Mouse (Mus musculus): ENCODE data around the gene Prss56. TPM values are rescaled to one million over a fixed set of nuclear protein-coding genes. Genes with fewer than 3 reads are reported as not detected.
A peak's percentile ranks its signal among the peaks of the same experiment; 100 is the strongest.

Gene Prss56
- polyA plus RNA-seq, 1 experiment from 2014 or later, result not detected

DNA sequence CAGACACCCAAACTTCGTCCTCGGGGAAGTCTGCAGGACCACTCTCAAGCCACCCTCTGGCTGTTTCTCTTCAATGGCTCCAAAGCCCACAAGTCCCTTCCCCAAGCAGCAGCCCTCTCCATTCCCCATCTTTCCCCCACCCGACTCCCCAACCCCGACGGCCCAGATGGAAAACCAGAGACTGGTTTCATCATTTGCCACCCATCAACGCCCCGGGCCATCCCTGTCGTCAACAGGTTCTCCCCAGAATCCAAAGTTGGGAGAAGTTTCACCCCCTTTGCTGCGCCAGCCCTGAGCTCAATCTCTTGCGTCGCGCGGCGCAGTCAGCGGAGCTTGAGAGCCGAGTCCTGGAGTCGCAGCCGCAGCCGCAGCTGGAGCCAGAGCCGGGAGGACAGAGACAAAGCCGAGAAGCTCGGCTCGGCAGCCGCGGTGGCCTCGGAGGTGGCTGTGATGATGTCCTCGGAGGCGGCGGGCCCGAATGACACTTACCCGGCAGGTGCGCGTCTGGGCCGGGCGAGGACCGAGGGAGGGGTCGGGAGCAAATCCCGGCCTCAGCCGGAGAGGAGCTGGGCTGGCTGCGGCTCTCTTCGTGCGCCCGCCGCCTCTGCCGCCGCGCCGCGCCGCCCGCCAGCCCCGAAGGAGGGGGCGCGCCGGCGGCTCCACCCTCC, 27.4 kb upstream of the Prss56 start:
- ATAC-seq (ENCODE audit: low FRiP score, low TSS enrichment), result 0 out of 2 replicates have a peak, but pooled peaks have one; percentile 35
- peak overlapping the region; percentile 36 for H3K4me3 ChIP-seq (ENCODE audit: low read length)
- WGBS, result 0% methylated on average over 34 of the region's 56 CpGs
- peak overlapping the region; percentile 40 for H3K4me2 ChIP-seq (replicated peaks; ENCODE audit: low read depth, low read length)
- peaks cover 3% of the 10 kb centered on the region; the same call in 1 of the 2 replicates for H3K4me1 ChIP-seq (ENCODE audit: control insufficient read depth, insufficient read depth, low read length)
- H3K27me3 ChIP-seq (ENCODE audit: control insufficient read depth, insufficient read depth, low read length), result peaks cover 86% of the 10 kb centered on the region
- no peaks in the 10 kb centered on the region for H3K9me3 ChIP-seq (ENCODE audit: control insufficient read depth, low read length)
- no peaks in the 10 kb centered on the region for H3K36me3 ChIP-seq (ENCODE audit: control insufficient read depth, insufficient read depth, low read length)
- no peak overlapping the region for H3K27ac ChIP-seq (ENCODE audit: low read depth, low read length)
- 0 out of 2 replicates have a peak overlapping the region, but pooled peaks have one; percentile 13 for H3K9ac ChIP-seq (ENCODE audit: low read depth, low read length)

- no peak for ATAC-seq (ENCODE audit: low FRiP score, low TSS enrichment)
- Histone ChIP-seq H3K4me3 (ENCODE audit: low read length) (peak within 1 kb of the TSS; percentile 36), H3K4me2 (replicated peaks; ENCODE audit: low read depth, low read length) (peak within 1 kb of the TSS; percentile 40), H3K9ac (ENCODE audit: low read depth, low read length) (0 out of 2 replicates have a peak within 1 kb of the TSS, but pooled peaks have one; percentile 13), H3K4me1 (ENCODE audit: control insufficient read depth, insufficient read depth, low read length) (peaks cover 3% of the 10 kb centered on the region; the same call in 1 of the 2 replicates), H3K36me3 (ENCODE audit: control insufficient read depth, insufficient read depth, low read length) (no peaks in the 10 kb centered on the region), H3K9me3 (ENCODE audit: control insufficient read depth, low read length) (no peaks in the 10 kb centered on the region), H3K27ac (ENCODE audit: low read depth, low read length) (no peak within 1 kb of the TSS), H3K27me3 (ENCODE audit: control insufficient read depth, insufficient read depth, low read length) (peaks cover 81% of the 10 kb centered on the region)
- 6% methylated on average over 11 of the region's 12 CpGs for WGBS
Observed at GRCm38 (mm10) chr1:87156199-87156587, 26.9 kb upstream of the Prss56 start, which contains the start of gene Ecel1. TSS of gene Ecel1 (minus strand) at chr1:87156521.

GRCm38 (mm10) chr1:87159396-87159795, 23.7 kb upstream of the Prss56 start:
- peaks cover 52% of the 10 kb centered on the region for H3K27me3 ChIP-seq (ENCODE audit: control insufficient read depth, insufficient read depth, low read length)
- 72% methylated on average over 3 of the region's 3 CpGs for WGBS
- no peaks in the 10 kb centered on the region for H3K36me3 ChIP-seq (ENCODE audit: control insufficient read depth, insufficient read depth, low read length)
- no peaks in the 10 kb centered on the region for H3K9me3 ChIP-seq (ENCODE audit: control insufficient read depth, low read length)
- H3K4me1 ChIP-seq (ENCODE audit: control insufficient read depth, insufficient read depth, low read length), result peaks cover 3% of the 10 kb centered on the region; the same call in 1 of the 2 replicates
- no peak for ATAC-seq (ENCODE audit: low FRiP score, low TSS enrichment)
- H3K4me2 ChIP-seq (replicated peaks; ENCODE audit: low read depth, low read length), result no peak overlapping the region
- H3K9ac ChIP-seq (ENCODE audit: low read depth, low read length), result no peak overlapping the region
- H3K27ac ChIP-seq (ENCODE audit: low read depth, low read length), result no peak overlapping the region
- H3K4me3 ChIP-seq (ENCODE audit: low read length), result no peak overlapping the region

DNA sequence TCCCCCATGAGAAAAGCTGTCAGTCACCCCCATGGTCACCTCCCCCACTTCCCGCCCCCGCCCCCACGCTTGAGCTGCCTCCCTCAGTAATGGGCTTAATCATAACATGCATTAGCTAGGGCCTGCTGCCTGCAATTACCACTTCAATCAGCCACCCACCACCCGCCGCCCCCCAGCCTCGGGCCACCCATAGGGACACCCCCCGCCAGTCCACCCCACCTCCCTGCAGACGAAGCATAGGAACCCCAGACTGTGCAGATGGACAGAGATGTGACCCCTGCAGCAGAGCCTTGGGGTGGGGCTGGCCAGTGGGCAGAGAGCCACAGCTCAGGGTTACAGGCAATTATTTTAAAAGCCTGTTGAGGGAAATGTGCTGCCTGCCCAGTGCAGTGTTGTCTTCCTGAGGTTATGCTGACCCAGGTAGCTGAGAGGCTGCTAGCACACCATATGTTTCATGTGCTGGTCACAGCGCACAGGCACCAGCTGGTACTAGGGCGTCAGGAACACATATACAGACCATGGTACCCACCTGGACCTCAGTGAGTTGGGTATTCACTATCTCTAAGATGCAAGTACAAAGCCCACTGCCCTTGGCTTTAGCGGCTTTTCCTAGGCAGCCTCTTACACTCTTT, 18.8 kb upstream of the Prss56 start:
- no peaks in the 10 kb centered on the region for H3K36me3 ChIP-seq (ENCODE audit: control insufficient read depth, insufficient read depth, low read length)
- 24% methylated on average over 11 of the region's 11 CpGs for WGBS

DNA sequence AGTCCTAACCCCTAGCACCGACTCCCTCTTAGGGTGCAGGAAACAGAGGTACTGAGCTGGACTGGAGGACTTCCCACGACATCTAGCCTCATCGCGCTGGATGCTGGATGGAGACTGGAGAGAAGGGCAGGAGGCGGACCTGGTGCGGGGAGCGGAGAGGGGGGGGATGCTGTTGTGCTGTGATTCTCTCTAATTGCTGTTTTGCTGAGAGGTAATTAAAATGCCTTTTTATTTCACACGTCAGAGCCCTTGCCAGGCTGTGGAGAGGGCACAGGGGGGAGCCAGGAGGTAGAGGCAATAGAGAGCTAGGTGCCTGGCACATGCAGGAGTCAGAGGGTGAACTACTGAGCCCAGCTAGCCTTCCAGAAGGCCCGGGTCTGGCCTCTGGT, 18.3 kb upstream of the Prss56 start:
- Histone ChIP-seq H3K9ac (ENCODE audit: low read depth, low read length) (no peak overlapping the region), H3K4me3 (ENCODE audit: low read length) (no peak overlapping the region), H3K27me3 (ENCODE audit: control insufficient read depth, insufficient read depth, low read length) (peaks cover 34% of the 10 kb centered on the region), H3K36me3 (ENCODE audit: control insufficient read depth, insufficient read depth, low read length) (no peaks in the 10 kb centered on the region), H3K27ac (ENCODE audit: low read depth, low read length) (no peak overlapping the region), H3K4me1 (ENCODE audit: control insufficient read depth, insufficient read depth, low read length) (peaks cover 2% of the 10 kb centered on the region; the same call in 1 of the 2 replicates), H3K9me3 (ENCODE audit: control insufficient read depth, low read length) (no peaks in the 10 kb centered on the region), H3K4me2 (replicated peaks; ENCODE audit: low read depth, low read length) (no peak overlapping the region)
- 36% methylated on average over 9 of the region's 9 CpGs for WGBS
- ATAC-seq (ENCODE audit: low FRiP score, low TSS enrichment), result no peak

More for the DNA sequence above, 18.8 kb upstream of the Prss56 start:
- Histone ChIP-seq H3K4me1 (ENCODE audit: control insufficient read depth, insufficient read depth, low read length) (no peaks in the 10 kb centered on the region; the same call in 1 of the 2 replicates), H3K27me3 (ENCODE audit: control insufficient read depth, insufficient read depth, low read length) (peaks cover 30% of the 10 kb centered on the region), H3K27ac (ENCODE audit: low read depth, low read length) (no peak overlapping the region), H3K9me3 (ENCODE audit: control insufficient read depth, low read length) (no peaks in the 10 kb centered on the region), H3K4me3 (ENCODE audit: low read length) (no peak overlapping the region), H3K4me2 (replicated peaks; ENCODE audit: low read depth, low read length) (no peak overlapping the region), H3K9ac (ENCODE audit: low read depth, low read length) (no peak overlapping the region)
- 0 out of 2 replicates have a peak, but pooled peaks have one; percentile 20 for ATAC-seq (ENCODE audit: low FRiP score, low TSS enrichment)

GRCm38 (mm10) chr1:87170458-87170857, 12.7 kb upstream of the Prss56 start:
- WGBS, result 11% methylated on average over 18 of the region's 19 CpGs
- H3K36me3 ChIP-seq (ENCODE audit: control insufficient read depth, insufficient read depth, low read length), result no peaks in the 10 kb centered on the region
- H3K27ac ChIP-seq (ENCODE audit: low read depth, low read length), result no peak overlapping the region
- H3K4me1 ChIP-seq (ENCODE audit: control insufficient read depth, insufficient read depth, low read length), result peaks cover 19% of the 10 kb centered on the region; the same call in 1 of the 2 replicates
- H3K27me3 ChIP-seq (ENCODE audit: control insufficient read depth, insufficient read depth, low read length), result peaks cover 43% of the 10 kb centered on the region
- H3K4me3 ChIP-seq (ENCODE audit: low read length), result no peak overlapping the region
- 0 out of 2 replicates have a peak overlapping the region, but pooled peaks have one; percentile 8 for H3K4me2 ChIP-seq (replicated peaks; ENCODE audit: low read depth, low read length)
- H3K9ac ChIP-seq (ENCODE audit: low read depth, low read length), result no peak overlapping the region
- H3K9me3 ChIP-seq (ENCODE audit: control insufficient read depth, low read length), result no peaks in the 10 kb centered on the region
- ATAC-seq (ENCODE audit: low FRiP score, low TSS enrichment), result no peak

DNA sequence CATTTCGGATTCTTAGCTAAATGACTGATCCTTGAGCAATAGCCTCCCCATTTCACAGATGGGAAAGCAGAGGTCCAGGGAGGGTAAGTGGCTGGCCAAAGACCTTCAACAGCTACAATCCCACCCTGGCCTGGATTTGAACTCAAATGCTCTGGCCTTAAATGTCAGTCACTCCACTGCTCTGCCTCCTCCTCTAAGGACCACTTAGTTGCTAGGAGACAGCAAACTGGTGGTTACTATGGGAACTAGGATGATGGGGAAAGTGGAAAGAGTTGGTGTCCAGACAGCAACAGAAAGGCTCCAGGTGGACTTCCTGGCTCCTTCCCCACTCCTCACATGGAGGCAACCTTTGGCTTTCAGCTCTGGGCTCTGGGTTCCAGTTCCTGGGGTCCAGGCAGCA, 11.8 kb upstream of the Prss56 start:
- Histone ChIP-seq H3K27me3 (ENCODE audit: control insufficient read depth, insufficient read depth, low read length) (peaks cover 39% of the 10 kb centered on the region), H3K9me3 (ENCODE audit: control insufficient read depth, low read length) (no peaks in the 10 kb centered on the region), H3K27ac (ENCODE audit: low read depth, low read length) (no peak overlapping the region), H3K9ac (ENCODE audit: low read depth, low read length) (no peak overlapping the region), H3K36me3 (ENCODE audit: control insufficient read depth, insufficient read depth, low read length) (no peaks in the 10 kb centered on the region), H3K4me1 (ENCODE audit: control insufficient read depth, insufficient read depth, low read length) (peaks cover 27% of the 10 kb centered on the region), H3K4me3 (ENCODE audit: low read length) (no peak overlapping the region), H3K4me2 (replicated peaks; ENCODE audit: low read depth, low read length) (no peak overlapping the region)
- ATAC-seq (ENCODE audit: low FRiP score, low TSS enrichment), result no peak
- 91% methylated on average over 1 of the region's 1 CpGs for WGBS

DNA sequence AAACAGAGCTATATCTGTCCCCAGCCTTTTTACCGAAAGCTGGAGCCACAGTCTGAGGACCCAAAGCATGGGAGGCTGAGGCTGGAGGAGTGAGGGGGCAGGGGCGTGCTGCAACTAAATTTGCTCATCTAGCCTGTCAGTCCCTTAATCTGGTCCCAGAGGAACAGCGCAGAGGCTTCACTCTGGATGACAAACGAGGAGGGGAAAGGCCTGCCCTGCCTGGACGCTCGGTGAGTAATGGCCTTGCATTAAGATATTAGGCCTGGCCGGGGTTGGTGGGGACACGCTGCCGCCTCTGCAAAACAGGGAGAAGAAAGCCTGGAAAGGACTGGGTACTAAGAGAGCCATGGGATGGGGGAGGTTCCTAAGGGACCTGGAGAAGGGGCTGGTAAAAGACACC, 10.8 kb upstream of the Prss56 start:
- Histone ChIP-seq H3K9me3 (ENCODE audit: control insufficient read depth, low read length) (no peaks in the 10 kb centered on the region), H3K36me3 (ENCODE audit: control insufficient read depth, insufficient read depth, low read length) (no peaks in the 10 kb centered on the region), H3K4me3 (ENCODE audit: low read length) (no peak overlapping the region), H3K4me1 (ENCODE audit: control insufficient read depth, insufficient read depth, low read length) (peaks cover 27% of the 10 kb centered on the region), H3K9ac (ENCODE audit: low read depth, low read length) (no peak overlapping the region), H3K27me3 (ENCODE audit: control insufficient read depth, insufficient read depth, low read length) (peaks cover 34% of the 10 kb centered on the region), H3K4me2 (replicated peaks; ENCODE audit: low read depth, low read length) (no peak overlapping the region), H3K27ac (ENCODE audit: low read depth, low read length) (no peak overlapping the region)
- WGBS, result 25% methylated on average over 9 of the region's 9 CpGs
- ATAC-seq (ENCODE audit: low FRiP score, low TSS enrichment), result no peak
